Mouse (Mus musculus): ENCODE data around the gene Rassf3.

- TF ChIP-seq GATA1 (IDR thresholded peaks at IDR 0.05; ENCODE audit: low read length) (no peak), TAL1 (IDR thresholded peaks at IDR 0.05; ENCODE audit: low read length) (no peak)
Observed at GRCm38 (mm10) chr10:121468261-121468660, 7.9 kb downstream of the Rassf3 start.
